Mouse (Mus musculus): ENCODE measurements around the gene Dse. TPM values are rescaled to one million over a fixed set of nuclear protein-coding genes. Genes with fewer than 3 reads are reported as not detected.

The Dse gene
- polyA plus RNA-seq, 1 experiment = 8.3 TPM

DNA sequence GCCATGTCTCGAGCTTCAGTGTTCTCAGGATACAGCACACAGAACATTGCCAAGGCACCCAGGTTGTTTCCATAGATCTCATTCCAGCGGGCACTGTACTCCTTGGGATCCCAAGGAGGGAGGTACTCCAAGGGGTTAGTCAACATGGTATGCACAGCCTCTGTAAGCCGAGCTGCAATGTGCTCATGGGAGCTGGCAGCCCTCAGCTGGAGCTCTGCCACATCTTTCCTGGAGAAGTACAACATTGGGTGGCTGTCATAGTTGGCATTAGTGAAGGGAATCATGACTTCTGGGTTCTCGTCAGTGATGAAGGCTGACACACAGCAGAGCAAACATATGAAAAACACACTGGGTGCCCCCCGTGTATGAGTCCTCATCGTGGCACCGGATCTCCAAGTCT, 23.8 kb downstream of the Dse start:
- H3K27ac ChIP-seq (replicated peaks; ENCODE audit: low read depth, low read length) = no peak overlapping the region
- H3K4me3 ChIP-seq (ENCODE audit: insufficient read depth, low read depth, low read length) = no peak overlapping the region
- H3K4me1 ChIP-seq (ENCODE audit: control insufficient read depth, insufficient read depth, insufficient read length, low read length) = peaks cover 14% of the 10 kb centered on the region

DNA sequence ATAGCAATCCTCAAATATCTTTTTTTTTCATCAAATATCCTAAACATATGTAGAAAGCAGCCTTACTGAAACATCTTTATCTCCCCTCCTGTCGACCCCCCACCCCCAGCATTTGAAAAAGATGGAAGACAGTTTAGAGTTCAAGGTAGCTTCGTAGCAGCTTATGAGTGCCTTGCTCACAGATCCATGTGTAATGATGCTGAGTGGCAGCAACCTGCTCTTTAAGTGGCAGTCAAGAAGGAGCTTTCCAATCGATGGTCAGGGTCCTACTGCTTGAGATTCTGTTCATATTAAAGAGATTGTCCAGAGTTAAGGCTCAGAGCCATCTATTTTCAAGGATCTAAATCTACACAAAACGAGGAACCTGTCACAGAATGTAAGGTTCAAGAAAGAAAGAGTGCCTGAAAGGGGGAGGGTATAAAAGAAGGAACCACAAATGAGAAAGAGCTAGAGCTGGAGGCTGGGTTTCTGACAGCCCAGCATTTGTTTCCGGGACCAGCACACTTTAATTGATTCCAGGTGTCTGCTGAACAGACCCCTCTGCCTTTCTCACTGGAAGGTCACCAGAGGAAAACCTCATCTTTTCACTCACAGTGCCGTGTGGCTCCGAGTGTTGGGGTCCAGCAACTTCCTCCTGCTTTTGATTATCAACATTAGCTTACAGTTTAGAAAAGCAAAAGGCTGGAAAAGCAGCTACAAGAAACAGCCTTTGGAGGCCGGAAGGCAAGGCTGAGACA, 31.5 kb downstream of the Dse start:
- Histone ChIP-seq H3K4me3 (ENCODE audit: insufficient read depth, low read depth, low read length) (no peak overlapping the region), H3K4me1 (ENCODE audit: control insufficient read depth, insufficient read depth, insufficient read length, low read length) (no peaks in the 10 kb centered on the region), H3K27ac (replicated peaks; ENCODE audit: low read depth, low read length) (no peak overlapping the region)

DNA sequence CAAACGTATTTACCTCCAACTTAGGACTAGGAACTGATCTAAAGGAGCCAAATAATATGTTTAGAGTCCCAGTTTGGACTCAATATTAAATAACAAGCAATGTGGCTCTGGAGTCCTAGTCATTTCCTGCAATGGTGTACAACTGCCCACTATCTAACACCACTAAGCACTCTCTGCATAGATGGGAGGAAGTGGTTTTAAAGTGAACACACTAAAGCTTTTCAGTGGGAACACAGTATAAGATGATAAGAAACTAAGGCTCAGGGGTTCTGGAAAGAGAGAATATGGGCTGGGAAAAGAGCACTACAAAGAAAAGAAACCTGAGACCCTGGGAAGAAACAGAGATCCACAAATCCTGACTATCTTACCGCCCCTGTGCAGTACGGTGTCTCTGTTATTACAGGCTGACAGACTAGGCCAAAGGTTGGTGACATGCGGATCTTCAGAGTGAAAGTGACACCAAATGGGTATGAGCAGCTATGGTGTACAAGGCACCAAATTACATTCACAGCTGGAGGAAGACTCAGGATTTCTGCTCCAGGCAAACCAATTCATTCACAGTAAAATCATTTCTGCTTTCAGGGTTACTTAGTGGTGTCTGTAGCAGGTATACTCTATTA, 34.7 kb downstream of the Dse start:
- no peaks in the 10 kb centered on the region for H3K4me1 ChIP-seq (ENCODE audit: control insufficient read depth, insufficient read depth, insufficient read length, low read length)
- no peak overlapping the region for H3K4me3 ChIP-seq (ENCODE audit: insufficient read depth, low read depth, low read length)
- no peak overlapping the region for H3K27ac ChIP-seq (replicated peaks; ENCODE audit: low read depth, low read length)

- Histone ChIP-seq H3K4me1 (ENCODE audit: control insufficient read depth, insufficient read depth, insufficient read length, low read length) (no peaks in the 10 kb centered on the region), H3K4me3 (ENCODE audit: insufficient read depth, low read depth, low read length) (no peak overlapping the region), H3K27ac (replicated peaks; ENCODE audit: low read depth, low read length) (no peak overlapping the region)
Observed at GRCm38 (mm10) chr10:34171660-34172059, 35.9 kb downstream of the Dse start.

DNA sequence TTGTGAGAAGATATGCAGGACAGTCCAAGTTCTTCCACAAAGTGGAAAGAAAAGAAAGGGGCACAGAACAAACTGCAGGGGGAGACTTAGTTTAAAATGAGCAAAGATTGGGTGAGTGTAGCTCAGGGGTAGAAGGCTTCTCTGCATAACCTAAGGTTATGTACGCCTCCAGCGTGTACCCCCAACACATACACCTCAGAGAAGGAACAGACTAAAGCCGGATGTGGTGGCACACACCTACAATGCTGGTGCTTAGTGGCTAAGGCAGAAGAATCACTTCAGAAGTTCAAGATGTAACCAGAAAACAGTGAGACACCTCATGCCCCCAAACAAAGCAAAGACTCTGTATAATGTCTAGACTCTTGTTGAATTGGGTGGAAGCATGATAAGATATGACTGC, 36.3 kb downstream of the Dse start:
- Histone ChIP-seq H3K27ac (replicated peaks; ENCODE audit: low read depth, low read length) (no peak overlapping the region), H3K4me3 (ENCODE audit: insufficient read depth, low read depth, low read length) (no peak overlapping the region), H3K4me1 (ENCODE audit: control insufficient read depth, insufficient read depth, insufficient read length, low read length) (no peaks in the 10 kb centered on the region)

DNA sequence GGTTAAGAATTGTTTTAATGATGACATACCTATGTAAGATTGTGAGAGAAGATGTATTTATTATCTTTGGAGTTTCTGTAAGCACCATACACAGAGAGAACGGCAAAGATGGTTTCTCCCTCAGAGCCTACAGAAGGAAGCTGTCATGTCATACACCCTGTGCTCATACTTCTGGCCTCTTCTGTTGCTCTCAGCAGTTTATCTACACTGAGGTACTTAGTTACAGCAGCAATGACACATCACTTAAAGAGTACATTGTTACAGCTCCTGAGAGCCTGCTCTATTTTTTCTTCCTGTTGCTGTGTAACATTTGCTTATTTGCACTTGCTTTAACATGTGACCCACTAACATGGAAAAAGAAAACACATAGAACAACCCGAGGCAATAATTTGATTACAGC, 40.5 kb downstream of the Dse start:
- H3K4me1 ChIP-seq (ENCODE audit: control insufficient read depth, insufficient read depth, insufficient read length, low read length) = no peaks in the 10 kb centered on the region
- H3K4me3 ChIP-seq (ENCODE audit: insufficient read depth, low read depth, low read length) = no peak overlapping the region
- no peak overlapping the region for H3K27ac ChIP-seq (replicated peaks; ENCODE audit: low read depth, low read length)

GRCm38 (mm10) chr10:34155796-34156554, 51.5 kb downstream of the Dse start:
- H3K27ac ChIP-seq (replicated peaks; ENCODE audit: low read depth, low read length) = no peak overlapping the region
- H3K4me3 ChIP-seq (ENCODE audit: insufficient read depth, low read depth, low read length) = no peak overlapping the region
- H3K4me1 ChIP-seq (ENCODE audit: control insufficient read depth, insufficient read depth, insufficient read length, low read length) = no peaks in the 10 kb centered on the region

GRCm38 (mm10) chr10:34151827-34152226, 55.7 kb downstream of the Dse start:
- H3K4me1 ChIP-seq (ENCODE audit: control insufficient read depth, insufficient read depth, insufficient read length, low read length) = no peaks in the 10 kb centered on the region
- no peak overlapping the region for H3K4me3 ChIP-seq (ENCODE audit: insufficient read depth, low read depth, low read length)
- no peak overlapping the region for H3K27ac ChIP-seq (replicated peaks; ENCODE audit: low read depth, low read length)

GRCm38 (mm10) chr10:34150454-34150853, 57.1 kb downstream of the Dse start:
- no peak overlapping the region for H3K4me3 ChIP-seq (ENCODE audit: insufficient read depth, low read depth, low read length)
- no peak overlapping the region for H3K27ac ChIP-seq (replicated peaks; ENCODE audit: low read depth, low read length)
- no peaks in the 10 kb centered on the region for H3K4me1 ChIP-seq (ENCODE audit: control insufficient read depth, insufficient read depth, insufficient read length, low read length)

DNA sequence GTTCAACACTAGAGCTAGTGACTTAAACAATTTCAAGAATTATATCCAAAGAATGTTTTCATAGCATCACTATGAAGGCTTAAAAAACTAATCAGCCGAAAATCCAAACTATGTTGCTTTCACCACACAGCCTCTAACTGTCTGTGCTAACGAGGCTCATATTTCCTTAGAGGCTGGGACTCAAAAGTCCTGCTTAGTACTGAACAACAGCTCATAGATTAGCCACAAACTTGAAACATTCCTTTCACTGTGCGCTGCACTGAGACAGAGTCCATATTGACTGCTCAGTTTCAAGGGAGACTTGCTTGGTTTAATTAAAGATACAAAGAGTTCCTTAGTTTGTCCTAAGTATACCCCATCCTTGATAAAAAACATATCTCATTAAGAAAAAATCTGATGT, 57.7 kb downstream of the Dse start:
- Histone ChIP-seq H3K27ac (replicated peaks; ENCODE audit: low read depth, low read length) (no peak overlapping the region), H3K4me3 (ENCODE audit: insufficient read depth, low read depth, low read length) (no peak overlapping the region), H3K4me1 (ENCODE audit: control insufficient read depth, insufficient read depth, insufficient read length, low read length) (no peaks in the 10 kb centered on the region)

DNA sequence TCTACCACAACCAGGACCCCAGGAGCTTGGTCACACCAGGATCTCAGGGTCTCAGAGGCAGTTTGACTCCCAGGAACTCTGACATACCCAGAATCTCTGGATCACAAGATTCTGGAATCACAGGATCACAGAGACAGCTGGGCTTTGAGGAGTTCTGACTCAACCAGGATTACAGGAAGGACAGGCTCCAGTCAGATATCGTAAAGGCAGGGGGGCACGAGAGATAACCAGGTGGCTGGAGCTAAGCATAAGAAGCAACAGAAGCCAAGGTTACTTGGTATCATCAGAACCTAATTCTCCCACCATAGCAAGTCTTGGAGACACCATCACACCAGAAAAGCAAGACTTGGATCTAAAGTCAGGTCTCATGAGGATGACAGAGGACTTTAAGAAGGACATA, 65.8 kb downstream of the Dse start:
- no peak overlapping the region for H3K27ac ChIP-seq (replicated peaks; ENCODE audit: low read depth, low read length)
- H3K4me1 ChIP-seq (ENCODE audit: control insufficient read depth, insufficient read depth, insufficient read length, low read length) = no peaks in the 10 kb centered on the region
- no peak overlapping the region for H3K4me3 ChIP-seq (ENCODE audit: insufficient read depth, low read depth, low read length)

GRCm38 (mm10) chr10:34139768-34140167, 67.7 kb downstream of the Dse start:
- Histone ChIP-seq H3K4me3 (ENCODE audit: insufficient read depth, low read depth, low read length) (no peak overlapping the region), H3K4me1 (ENCODE audit: control insufficient read depth, insufficient read depth, insufficient read length, low read length) (no peaks in the 10 kb centered on the region), H3K27ac (replicated peaks; ENCODE audit: low read depth, low read length) (no peak overlapping the region)

- Histone ChIP-seq H3K4me1 (ENCODE audit: control insufficient read depth, insufficient read depth, insufficient read length, low read length) (no peaks in the 10 kb centered on the region), H3K27ac (replicated peaks; ENCODE audit: low read depth, low read length) (no peak overlapping the region)
Observed at GRCm38 (mm10) chr10:34138027-34138426, 69.5 kb downstream of the Dse start.

DNA sequence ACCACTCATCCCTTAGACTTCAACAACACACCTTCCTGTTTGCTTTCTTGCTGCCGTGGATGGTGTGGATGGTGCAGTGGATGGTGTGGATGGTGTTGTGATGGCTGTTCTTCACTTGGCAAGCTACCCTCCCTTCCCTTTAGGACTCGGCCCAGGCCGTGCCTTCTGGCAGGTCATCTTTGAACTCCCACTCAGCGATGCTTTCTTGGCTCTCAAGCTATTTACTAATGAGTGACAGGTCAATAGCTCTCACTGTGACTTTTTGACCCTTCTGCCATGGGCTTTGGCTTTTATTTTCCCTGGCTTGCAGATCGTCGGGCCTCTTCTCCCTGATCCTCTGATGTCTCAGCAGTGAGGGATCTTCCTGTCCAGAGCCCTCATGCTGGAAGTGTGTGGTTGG, 71.1 kb downstream of the Dse start:
- H3K4me1 ChIP-seq (ENCODE audit: control insufficient read depth, insufficient read depth, insufficient read length, low read length) = no peaks in the 10 kb centered on the region
- H3K4me3 ChIP-seq (ENCODE audit: insufficient read depth, low read depth, low read length) = no peak overlapping the region
- no peak overlapping the region for H3K27ac ChIP-seq (replicated peaks; ENCODE audit: low read depth, low read length)

More at GRCm38 (mm10) chr10:34138027-34138426, 69.5 kb downstream of the Dse start:
- no peak overlapping the region for H3K4me3 ChIP-seq (ENCODE audit: insufficient read depth, low read depth, low read length)

DNA sequence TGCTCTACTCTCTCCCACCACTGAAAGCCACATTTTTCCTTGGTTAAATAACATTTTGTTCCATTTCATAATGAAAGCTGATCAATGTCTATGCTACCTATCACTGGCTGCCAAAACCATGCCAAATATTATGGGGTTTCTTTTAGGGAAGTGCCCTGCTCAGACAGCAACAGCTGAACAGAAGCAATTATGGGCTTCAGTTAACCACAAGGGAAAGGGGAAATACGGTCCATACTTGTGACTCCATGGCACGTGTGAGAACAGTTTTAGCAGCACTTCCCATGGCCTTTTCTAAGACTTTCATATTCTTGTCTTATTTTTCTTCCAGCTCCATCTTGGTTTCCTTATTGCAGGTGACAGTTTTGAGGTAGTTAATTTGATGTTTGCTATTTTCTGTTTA, 76.2 kb downstream of the Dse start:
- Histone ChIP-seq H3K4me3 (ENCODE audit: insufficient read depth, low read depth, low read length) (no peak overlapping the region), H3K27ac (replicated peaks; ENCODE audit: low read depth, low read length) (no peak overlapping the region), H3K4me1 (ENCODE audit: control insufficient read depth, insufficient read depth, insufficient read length, low read length) (peaks cover 4% of the 10 kb centered on the region; the same call in 1 of the 2 replicates)

Measured in brown adipose tissue, adult 24 weeks (tissue).